Mouse (Mus musculus) layer of hippocampus, postnatal 36 days (tissue): Measurements from ENCODE around the gene Slc26a9. TPM values are rescaled to one million over a fixed set of nuclear protein-coding genes. Genes with fewer than 3 reads are reported as not detected.

Experiments
- total RNA-seq, 2 experiments: library from RNA; stranded (reverse); gene quantifications; 2 replicates each; pipeline ENCODE4 v1.2.3; 2021

Gene Slc26a9
- total RNA-seq, 2 experiments from 2014 or later: 0.12 to 0.15 TPM

Other genes starting within 250 kb of the Slc26a9 start
- 10 to 100 TPM; 75.2 to 89.9 TPM for gene Srgap2, start 216.7 kb upstream of the Slc26a9 start, total RNA-seq
- gene Fam72a, start 216.1 kb upstream of the Slc26a9 start, total RNA-seq: 1 to 10 TPM; 1.4 TPM
- under 1 TPM; 0.62 to 0.86 TPM for gene Avpr1b, start 144.8 kb upstream of the Slc26a9 start, total RNA-seq
- gene Ctse, start 105.7 kb upstream of the Slc26a9 start, total RNA-seq: not detected
- 1 to 10 TPM; 2.5 to 2.7 TPM for gene Rab7b, start 55.3 kb upstream of the Slc26a9 start, total RNA-seq
- gene Pm20d1, start 53.4 kb downstream of the Slc26a9 start, total RNA-seq: 1 to 10 TPM; 1.8 to 2.2 TPM
- 10 to 100 TPM; 55.5 to 64.4 TPM for gene Slc41a1, start 83.5 kb downstream of the Slc26a9 start, total RNA-seq
- 10 to 100 TPM in 1 of 2 experiments, 1 to 10 TPM in 1; 9.9 to 10.7 TPM for gene Rab29, start 123.2 kb downstream of the Slc26a9 start, total RNA-seq
- 100 to 1,000 TPM; 150 to 156 TPM for gene Nucks1, start 166.5 kb downstream of the Slc26a9 start, total RNA-seq
- gene Slc45a3, start 218.9 kb downstream of the Slc26a9 start, total RNA-seq: 1 to 10 TPM in 1 of 2 experiments, under 1 TPM in 1; 0.77 to 1.4 TPM